Mouse (Mus musculus) cerebellum, postnatal 25 days (tissue): ENCODE data around the gene Majin.

Experiments used
- DNase-seq, 2 experiments: peaks; one replicate each; pipeline ENCODE4 v3.0.0; 2021; ENCODE audit warnings: mixed read lengths in 2 of 2

Majin gene

DNA sequence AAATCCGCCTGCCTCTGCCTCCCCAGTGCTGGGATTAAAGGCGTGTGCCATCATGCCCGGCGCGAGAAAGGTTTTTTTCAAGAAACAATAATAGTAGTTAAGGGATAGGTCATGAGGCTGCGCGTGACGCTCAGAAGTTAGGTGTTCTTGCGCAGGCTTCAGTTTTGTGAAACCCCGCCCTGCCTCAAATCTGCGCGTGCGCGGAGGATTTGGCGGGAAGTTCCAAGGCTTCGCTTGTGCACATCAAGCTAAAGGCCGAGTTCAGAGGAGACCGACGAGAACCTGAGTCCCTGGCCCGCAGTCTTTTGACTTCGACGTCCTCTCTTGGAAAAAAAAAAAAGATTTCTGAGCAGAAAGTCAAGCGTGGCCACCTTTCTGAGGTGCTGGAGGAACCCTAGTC lies at the start of gene Majin:
Gene Majin (plus strand): TSS at position 258 of the 400 bp plus-strand sequence.
- no peak for DNase-seq

- DNase-seq, result no peak
Observed at GRCm38 (mm10) chr19:6136397-6136796, 47.8 kb upstream of the Majin start.

GRCm38 (mm10) chr19:6139701-6140100 lies 44.5 kb upstream of the Majin start:
- peak; percentile 55 to 59 for DNase-seq

DNA sequence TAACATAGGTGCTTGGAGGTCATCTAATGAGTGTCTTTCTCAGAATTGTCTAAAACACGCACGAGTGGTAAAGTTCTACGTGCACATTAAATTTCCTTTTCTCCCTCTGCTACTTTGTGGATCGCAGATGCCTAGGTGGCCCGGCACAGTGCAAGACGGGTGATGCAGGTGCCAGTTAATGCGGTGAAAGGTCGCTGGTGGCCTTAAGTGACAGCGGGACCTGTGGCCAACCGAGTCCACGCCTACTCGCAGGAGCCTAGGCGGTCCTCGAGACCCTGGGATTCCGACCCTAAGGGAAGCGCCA lies 43.9 kb upstream of the Majin start:
- DNase-seq, result no peak

GRCm38 (mm10) chr19:6140678-6141393 lies 43.4 kb upstream of the Majin start, which contains the start of gene Batf2:
TSS of gene Batf2 (plus strand) at chr19:6140983.
- DNase-seq, result peak; percentile 94 to 96

GRCm38 (mm10) chr19:6141394-6141749 lies 42.8 kb upstream of the Majin start, which contains the start of gene Arl2:
TSS of gene Arl2 (minus strand) at chr19:6141548.
- DNase-seq, result peak in 1 of 2 experiments; percentile 88

GRCm38 (mm10) chr19:6144842-6145241 lies 39.3 kb upstream of the Majin start:
- DNase-seq, result no peak

- DNase-seq, result no peak
Observed at GRCm38 (mm10) chr19:6155174-6155573, 29.0 kb upstream of the Majin start.

GRCm38 (mm10) chr19:6156372-6156771 lies 27.8 kb upstream of the Majin start:
- no peak for DNase-seq

DNA sequence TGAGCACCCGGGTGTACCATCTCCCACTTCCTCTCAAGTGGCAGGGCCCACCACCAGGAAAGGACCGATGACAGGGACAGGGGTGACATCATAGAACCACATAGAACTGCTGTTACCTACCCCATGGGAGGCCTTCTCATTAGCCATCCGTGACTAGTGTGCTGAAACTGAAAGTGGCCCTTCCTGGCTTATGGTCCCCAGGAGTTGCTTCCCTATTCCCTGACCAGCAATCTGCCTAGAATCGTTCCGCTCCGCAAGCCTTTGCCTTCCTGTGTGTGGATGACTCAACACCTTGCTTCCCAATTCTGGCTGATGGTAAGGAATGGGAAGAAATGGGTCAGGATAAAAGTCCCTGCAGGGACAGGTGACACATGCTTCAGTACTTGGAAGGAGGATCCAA lies 27.0 kb upstream of the Majin start:
- DNase-seq, result peak; percentile 53 to 61

GRCm38 (mm10) chr19:6163872-6164547 lies 20.2 kb upstream of the Majin start:
- no peak for DNase-seq

DNA sequence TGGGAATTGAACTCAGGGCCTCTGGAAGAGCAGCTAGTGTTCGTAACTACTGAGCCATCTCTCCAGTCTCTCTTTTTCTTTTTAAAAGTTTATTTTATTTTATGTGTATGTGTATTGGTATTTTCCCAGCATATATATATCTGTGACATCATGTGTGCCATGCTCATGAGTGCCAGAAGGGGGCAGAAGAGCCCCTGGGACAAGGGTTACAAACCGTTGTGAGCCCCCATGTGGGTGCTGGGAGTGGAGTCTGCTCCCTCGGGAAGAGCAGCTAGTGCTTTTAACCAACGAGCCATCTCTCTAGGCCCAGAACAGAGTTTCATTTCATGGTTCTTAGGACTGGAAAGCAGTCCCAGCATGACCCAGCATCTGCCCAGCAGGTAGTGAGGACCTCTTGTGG lies 17.4 kb upstream of the Majin start:
- DNase-seq, result no peak

DNA sequence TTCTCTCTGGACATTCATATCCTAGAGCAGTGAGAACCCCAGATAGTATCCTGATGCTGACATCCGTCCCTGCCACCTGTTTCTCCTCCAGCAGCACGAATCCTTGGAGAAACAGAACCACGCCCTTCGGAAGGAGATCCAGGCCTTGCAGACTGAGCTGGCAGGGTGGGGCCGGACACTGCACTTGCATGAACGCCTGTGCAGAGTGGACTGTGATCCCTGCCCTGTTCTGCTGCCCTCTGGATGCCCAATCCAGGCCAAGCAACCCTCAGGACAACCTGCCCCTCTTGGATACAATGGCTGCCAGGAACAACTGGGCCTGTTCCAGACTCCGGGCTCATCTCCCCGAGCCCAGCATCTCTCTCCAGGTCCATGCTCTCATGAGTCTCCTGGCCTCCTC lies 13.0 kb upstream of the Majin start:
- no peak for DNase-seq

DNA sequence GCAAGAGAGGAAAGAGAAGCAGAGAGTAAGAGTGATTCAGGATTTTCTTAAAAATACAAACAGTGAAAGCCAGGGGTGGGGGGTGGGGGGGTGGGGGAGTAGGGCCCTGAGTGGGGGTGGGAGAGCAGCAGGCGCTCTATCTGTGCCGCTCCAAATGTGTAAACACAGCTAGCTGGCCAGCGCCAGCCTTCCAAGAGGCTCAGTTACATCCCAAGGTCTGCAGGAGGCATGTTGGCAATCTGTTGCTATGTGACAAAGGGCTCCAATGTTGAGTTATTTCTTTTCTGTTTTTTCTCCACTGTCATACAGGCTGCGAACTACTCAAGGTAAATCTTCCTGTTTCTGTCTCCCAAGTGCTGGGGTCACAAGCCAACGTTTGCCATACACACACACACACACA lies 9.4 kb upstream of the Majin start:
- DNase-seq, result peak; percentile 48 to 71

DNA sequence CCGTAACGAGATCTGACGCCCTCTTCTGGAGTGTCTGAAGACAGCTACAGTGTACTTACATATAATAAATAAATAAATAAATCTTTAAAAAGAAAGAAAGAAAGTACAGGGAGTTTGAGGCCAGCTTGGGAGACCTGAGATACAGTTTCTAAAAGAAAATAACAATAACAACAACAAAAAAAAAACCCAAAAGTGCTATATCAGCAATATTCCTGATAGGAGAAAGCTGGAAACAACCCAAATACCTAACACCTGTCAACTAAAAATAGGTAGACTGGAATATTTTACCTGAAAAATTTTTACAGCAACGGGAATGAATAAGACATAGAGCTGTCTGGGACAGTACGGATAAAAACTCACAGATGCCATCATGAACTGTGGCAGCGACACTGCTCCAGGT lies 5.4 kb upstream of the Majin start:
- DNase-seq, result no peak

DNA sequence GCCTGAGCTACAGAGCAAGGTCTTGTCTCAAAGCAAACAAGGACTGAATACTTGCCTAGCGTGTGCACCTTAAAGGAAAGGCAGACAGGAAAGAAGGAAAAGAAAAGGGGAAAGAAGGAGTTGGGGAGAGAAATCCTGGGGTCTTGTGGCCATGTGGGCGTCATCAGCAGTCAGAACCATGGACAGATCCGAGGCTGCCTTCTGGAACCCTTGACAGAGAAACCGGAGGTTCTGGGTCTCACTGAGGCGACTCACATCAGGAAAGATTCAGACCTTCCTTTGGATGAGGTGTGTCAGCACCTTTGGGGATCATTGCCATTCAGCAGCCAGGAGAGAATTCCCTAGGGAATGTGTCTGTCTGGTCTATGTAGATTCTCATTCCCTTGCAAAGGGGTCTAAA lies 2.6 kb upstream of the Majin start:
- DNase-seq, result no peak

GRCm38 (mm10) chr19:6182534-6182933 lies 1.7 kb upstream of the Majin start:
- DNase-seq, result peak; percentile 78 to 79

GRCm38 (mm10) chr19:6204265-6204664 lies 20.1 kb downstream of the Majin start:
- DNase-seq, result no peak

GRCm38 (mm10) chr19:6206716-6207115 lies 22.5 kb downstream of the Majin start:
- DNase-seq, result no peak

GRCm38 (mm10) chr19:6216046-6216705 lies 32.0 kb downstream of the Majin start:
- DNase-seq, result no peak

GRCm38 (mm10) chr19:6218606-6219005 lies 34.4 kb downstream of the Majin start:
- no peak for DNase-seq

GRCm38 (mm10) chr19:6226135-6226534 lies 41.9 kb downstream of the Majin start, which contains the start of gene Gpha2:
TSS of gene Gpha2 (plus strand) at chr19:6226380.
- peak in 1 of 2 experiments; percentile 14 for DNase-seq

DNA sequence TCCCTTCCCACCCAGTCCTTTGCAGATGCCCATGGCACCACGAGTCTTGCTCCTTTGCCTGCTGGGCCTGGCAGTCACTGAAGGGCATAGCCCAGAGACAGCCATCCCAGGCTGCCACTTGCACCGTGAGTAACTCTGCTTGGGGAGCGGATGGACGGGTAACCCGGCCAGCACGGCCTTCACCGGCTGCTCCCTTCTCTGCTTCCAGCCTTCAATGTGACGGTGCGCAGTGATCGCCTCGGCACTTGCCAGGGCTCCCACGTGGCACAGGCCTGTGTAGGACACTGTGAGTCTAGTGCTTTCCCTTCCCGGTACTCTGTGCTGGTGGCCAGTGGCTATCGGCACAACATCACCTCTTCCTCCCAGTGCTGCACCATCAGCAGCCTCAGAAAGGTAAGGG lies 42.6 kb downstream of the Majin start:
- DNase-seq, result peak; percentile 33 to 53

DNA sequence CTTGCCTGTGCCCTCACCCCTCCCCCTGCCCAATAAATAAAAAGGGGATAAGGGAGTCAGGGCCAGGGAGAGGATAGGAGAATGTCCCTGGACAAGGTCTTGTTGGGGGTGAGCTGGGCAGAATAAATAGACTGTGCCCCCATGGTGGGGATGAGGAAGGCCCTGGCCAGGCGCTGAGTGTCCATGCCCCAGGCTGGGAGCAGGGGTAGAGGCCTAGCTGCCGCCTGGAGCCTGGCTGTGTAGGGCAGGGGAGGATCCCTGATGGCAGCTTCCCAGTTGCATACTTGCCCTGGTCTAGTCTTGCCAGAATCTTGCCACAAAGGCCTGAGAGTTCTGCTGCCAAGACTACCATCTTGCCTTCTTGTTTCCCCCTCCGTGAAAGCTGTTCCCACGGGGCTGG lies 43.7 kb downstream of the Majin start:
- DNase-seq, result peak in 1 of 2 experiments; percentile 24
